Mouse (Mus musculus) ES-Bruce4 (cell line): ENCODE data around the gene Sec24c. TPM values are rescaled to one million over a fixed set of nuclear protein-coding genes. Genes with fewer than 3 reads are reported as not detected.

Experiments used
- H3K27ac ChIP-seq: 2 replicates; pipeline ENCODE4 v1.5.1; 2012; ENCODE audit warnings: low read length, inconsistent platforms; ENCODE audit not compliant: insufficient read depth
- H3K27me3 ChIP-seq: 2 replicates; pipeline ENCODE4 v1.6.1; 2012; ENCODE audit warnings: mild to moderate bottlenecking, low read length, inconsistent platforms; ENCODE audit not compliant: control insufficient read depth, poor library complexity, insufficient read depth, severe bottlenecking
- H3K36me3 ChIP-seq: 2 replicates; pipeline ENCODE4 v1.6.1; 2012; ENCODE audit warnings: inconsistent platforms, mild to moderate bottlenecking, low read length, moderate library complexity; ENCODE audit not compliant: control insufficient read depth, poor library complexity, insufficient read depth, severe bottlenecking
- H3K4me1 ChIP-seq: one replicate; pipeline ENCODE4 v1.8.1; 2011; ENCODE audit warnings: low read length; ENCODE audit not compliant: control insufficient read depth, insufficient read depth
- H3K4me3 ChIP-seq: 2 replicates; pipeline ENCODE4 v1.5.1; 2011; ENCODE audit warnings: low read depth, mild to moderate bottlenecking, low read length
- H3K9ac ChIP-seq: 2 replicates; pipeline ENCODE4 v1.6.1; 2012; ENCODE audit warnings: low read depth, mild to moderate bottlenecking, inconsistent platforms; ENCODE audit not compliant: poor library complexity, severe bottlenecking
- H3K9me3 ChIP-seq: replicated peaks from 2 replicates; pipeline ENCODE4 v1.6.1; 2012; ENCODE audit warnings: mild to moderate bottlenecking, low read length, inconsistent platforms; ENCODE audit not compliant: control insufficient read depth, poor library complexity, insufficient read depth, severe bottlenecking
- CTCF ChIP-seq: IDR thresholded peaks from one replicate; pipeline ENCODE4 v1.8.1; 2011; ENCODE audit warnings: low read depth, low read length
- EP300 ChIP-seq: IDR thresholded peaks from 2 replicates; pipeline ENCODE4 v1.6.1; 2011; ENCODE audit warnings: low read depth, low read length; ENCODE audit not compliant: insufficient read depth
- POLR2A ChIP-seq: IDR thresholded peaks from one replicate; pipeline ENCODE4 v1.8.1; 2011; ENCODE audit warnings: low read length; ENCODE audit not compliant: insufficient read depth
- polyA plus RNA-seq: library from polyadenylated mRNA; stranded (reverse); fragments of >200 nt; gene quantifications from 2 replicates; pipeline ENCODE4 v1.2.4, GENCODE M21; 2011; ENCODE audit warnings: low read depth; ENCODE audit not compliant: missing spikeins, insufficient read depth, insufficient read length

The Sec24c gene
- polyA plus RNA-seq, 1 experiment, result 133 TPM

DNA sequence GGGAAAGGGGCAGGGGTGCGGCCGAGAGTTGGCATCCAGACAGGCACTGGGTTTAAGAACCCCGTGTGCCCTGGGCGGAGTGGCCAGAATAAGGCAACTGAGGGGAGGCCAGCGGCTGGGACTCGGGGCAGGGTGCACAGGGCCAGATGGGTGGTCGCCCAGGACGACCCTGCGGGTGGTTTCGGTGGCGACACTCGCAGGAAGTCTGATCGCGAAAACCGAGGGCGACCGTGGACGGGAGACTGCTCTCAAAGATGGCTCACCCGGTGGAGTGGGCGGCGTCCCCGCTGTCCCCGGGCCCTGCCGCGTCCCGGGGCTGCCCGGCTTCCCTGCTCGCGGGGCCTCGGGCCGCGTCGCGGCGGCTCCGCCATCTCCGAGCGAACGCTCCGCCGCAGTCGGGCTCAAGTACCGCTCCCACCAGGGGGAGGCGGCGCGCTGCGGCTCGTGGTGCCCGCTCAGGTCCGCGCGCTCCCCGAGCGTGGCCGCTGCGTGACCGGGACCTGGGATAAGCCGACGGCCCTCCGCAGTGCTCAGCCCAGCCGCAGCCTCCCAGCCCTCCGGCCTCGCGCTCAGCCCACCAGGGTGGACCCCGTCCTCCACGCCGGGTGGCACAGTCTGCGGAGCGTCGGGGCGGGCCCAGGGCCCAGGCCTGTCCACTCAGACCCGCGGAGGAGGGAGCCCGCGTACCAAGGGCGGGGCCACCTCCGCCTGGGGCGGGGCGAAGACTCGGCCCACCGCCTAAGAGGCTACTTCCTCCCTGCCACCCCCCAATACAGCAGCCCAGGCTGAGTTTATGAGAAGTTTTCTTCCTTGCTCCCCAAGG, 60.1 kb downstream of the Sec24c start, which contains the start of gene Ndst2:
TSS of gene Ndst2 (minus strand) at position 611 of the 823 bp plus-strand sequence.
- Histone ChIP-seq H3K4me1 (no peaks in the 10 kb centered on the region), H3K27me3 (no peaks in the 10 kb centered on the region), H3K4me3 (peak within 1 kb of the TSS; percentile 55), H3K27ac (no peak within 1 kb of the TSS), H3K9ac (peak within 1 kb of the TSS; percentile 70), H3K36me3 (peaks cover 4% of the 10 kb centered on the region), H3K9me3 (no peaks in the 10 kb centered on the region)
- TF ChIP-seq POLR2A (no peak), EP300 (no peak), CTCF (no peak)

- H3K4me1 ChIP-seq, result no peaks in the 10 kb centered on the region
- H3K36me3 ChIP-seq, result peaks cover 6% of the 10 kb centered on the region
- H3K4me3 ChIP-seq, result no peak overlapping the region
- no peak for TF ChIP-seq CTCF
- no peak for TF ChIP-seq POLR2A
- no peak for TF ChIP-seq EP300
- no peak overlapping the region for H3K27ac ChIP-seq
- H3K9ac ChIP-seq, result no peak overlapping the region
- H3K9me3 ChIP-seq, result no peaks in the 10 kb centered on the region
- H3K27me3 ChIP-seq, result no peaks in the 10 kb centered on the region
Measured at GRCm38 (mm10) chr14:20735052-20735451, 60.9 kb downstream of the Sec24c start.

DNA sequence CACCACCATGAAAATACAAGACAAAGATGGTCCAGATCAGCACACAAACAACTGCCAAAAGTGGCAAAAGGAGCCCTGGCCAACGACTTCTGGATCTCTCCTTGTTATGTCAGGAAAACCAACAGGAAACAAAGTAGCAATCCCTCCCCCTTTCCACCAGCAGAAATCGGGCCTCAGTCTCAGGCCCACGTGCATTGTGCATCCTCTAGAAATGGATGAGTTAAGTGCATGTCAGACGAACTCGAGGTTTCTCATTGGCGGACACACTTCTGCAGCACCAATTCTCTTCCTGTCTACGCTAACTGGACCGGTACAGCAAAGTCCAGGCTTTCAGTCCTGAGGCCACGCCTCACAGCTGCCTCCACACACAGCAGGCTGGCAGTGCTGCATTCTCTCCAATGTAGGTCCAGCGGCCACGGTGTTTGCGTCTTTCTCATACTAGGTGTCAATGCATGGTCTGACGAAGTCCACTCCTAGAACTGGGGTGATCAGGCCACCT, 61.8 kb downstream of the Sec24c start:
- Histone ChIP-seq H3K27ac (no peak overlapping the region), H3K4me1 (no peaks in the 10 kb centered on the region), H3K9ac (no peak overlapping the region), H3K4me3 (no peak overlapping the region), H3K27me3 (no peaks in the 10 kb centered on the region), H3K9me3 (no peaks in the 10 kb centered on the region), H3K36me3 (peaks cover 6% of the 10 kb centered on the region)
- TF ChIP-seq CTCF (no peak), EP300 (no peak)

DNA sequence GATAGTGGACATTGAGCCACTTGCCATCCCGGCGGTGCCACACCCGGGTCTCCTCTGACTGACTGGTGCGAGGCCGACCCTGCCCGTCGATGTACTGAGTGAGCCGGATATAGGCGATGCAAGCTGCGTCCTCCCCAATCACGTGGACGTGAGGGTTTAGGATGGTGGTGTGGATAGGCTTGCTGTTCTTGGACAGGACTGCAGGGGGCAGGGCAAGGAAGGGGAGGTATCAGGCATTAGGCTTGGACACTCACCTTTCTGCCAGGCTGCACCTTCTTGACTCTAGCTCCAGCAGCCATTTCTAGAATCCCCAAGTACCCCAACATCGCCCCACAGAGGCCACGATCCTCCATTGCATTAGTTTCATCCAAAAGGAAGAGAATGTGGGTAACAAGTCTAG, 63.2 kb downstream of the Sec24c start:
- no peak overlapping the region for H3K27ac ChIP-seq
- 0 out of 2 replicates have a peak overlapping the region, but pooled peaks have one; percentile 14 for H3K9ac ChIP-seq
- H3K36me3 ChIP-seq, result peaks cover 6% of the 10 kb centered on the region
- H3K4me1 ChIP-seq, result no peaks in the 10 kb centered on the region
- H3K4me3 ChIP-seq, result peak overlapping the region; percentile 34
- no peaks in the 10 kb centered on the region for H3K9me3 ChIP-seq
- TF ChIP-seq EP300 (no peak), CTCF (peak; percentile 82)
- no peaks in the 10 kb centered on the region for H3K27me3 ChIP-seq

DNA sequence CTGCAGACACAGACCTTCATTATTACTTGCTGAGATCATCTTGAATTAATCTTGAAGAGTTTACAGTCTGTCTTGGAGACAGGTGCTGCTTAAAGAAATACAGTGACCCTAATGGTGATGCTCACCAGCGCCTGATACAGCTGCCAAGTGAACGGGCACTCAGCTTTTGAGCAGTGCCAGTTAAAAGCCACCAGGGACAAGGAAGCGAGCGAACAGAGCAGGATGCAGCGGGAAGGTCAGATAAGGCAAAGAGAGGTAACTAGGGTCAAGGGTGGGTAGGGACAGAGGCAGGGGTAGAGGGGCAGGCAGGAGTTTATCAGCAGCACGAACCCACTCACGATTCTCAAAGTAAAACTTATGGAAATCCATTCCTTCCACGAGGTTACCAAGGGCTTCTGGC, 64.4 kb downstream of the Sec24c start:
- Histone ChIP-seq H3K27ac (no peak overlapping the region), H3K4me3 (no peak overlapping the region), H3K9me3 (no peaks in the 10 kb centered on the region), H3K27me3 (no peaks in the 10 kb centered on the region), H3K9ac (no peak overlapping the region), H3K4me1 (no peaks in the 10 kb centered on the region), H3K36me3 (peaks cover 6% of the 10 kb centered on the region)
- TF ChIP-seq EP300, result no peak
- TF ChIP-seq CTCF, result no peak
- TF ChIP-seq POLR2A, result no peak

- H3K9ac ChIP-seq, result no peak overlapping the region
- no peak for TF ChIP-seq EP300
- TF ChIP-seq POLR2A, result no peak
- no peak for TF ChIP-seq CTCF
- no peak overlapping the region for H3K27ac ChIP-seq
- H3K36me3 ChIP-seq, result peaks cover 6% of the 10 kb centered on the region
- no peaks in the 10 kb centered on the region for H3K9me3 ChIP-seq
- H3K4me3 ChIP-seq, result no peak overlapping the region
- H3K27me3 ChIP-seq, result no peaks in the 10 kb centered on the region
- H3K4me1 ChIP-seq, result no peaks in the 10 kb centered on the region
Measured at GRCm38 (mm10) chr14:20741301-20741700, 67.2 kb downstream of the Sec24c start.
